Comparison of ENCODE assay signal across 17 mouse cellular contexts in the genomic region with DNA sequence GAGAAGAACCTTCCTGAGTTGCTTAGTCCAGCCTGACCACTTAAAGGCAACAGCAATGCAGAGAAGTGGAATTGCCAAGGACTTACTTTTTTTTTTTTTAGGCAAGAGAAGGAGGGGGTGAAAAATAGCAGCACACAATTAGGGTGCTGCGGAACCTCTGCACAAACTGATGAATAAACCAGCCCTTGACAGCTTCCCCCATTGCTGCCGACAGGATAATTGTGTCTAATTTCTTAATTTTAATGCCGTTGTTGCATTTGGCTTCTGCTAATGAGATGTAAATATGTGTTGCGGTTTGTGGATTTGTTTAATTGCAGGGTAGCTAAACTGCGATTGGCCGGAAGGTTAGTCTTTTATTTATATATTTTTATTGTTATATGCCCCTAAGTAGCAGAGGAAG.
DNase-seq lines count a peak whose midpoint lies in the region; ATAC-seq and TF ChIP-seq lines count a peak whose summit lies in the region.
"Had no signal": no experiment of that assay in that cellular context is flagged by ENCODE, and none has a peak within 500 bp of the region (broad histone marks: within the 10 kb centered on the region; RNA-seq: fewer than 3 reads in every experiment).

No protein-coding gene starts in this region.

- peak; percentile 51 for DNase-seq in forebrain, embryonic 14.5 days (ENCODE audit: low spot score)
- peak; percentile 11 for DNase-seq in brain, adult 2 months (ENCODE audit: low read depth, low spot score)
- peak; percentile 62 for DNase-seq in brain, embryonic 14.5 days (ENCODE audit: low read depth)
- DNase-seq in forebrain, postnatal 0 days = no peak
- DNase-seq in cerebellum, adult 9-11 months = no peak
- DNase-seq: adrenal gland, adult 2 months; adrenal gland, postnatal 10 days; adrenal gland, postnatal 25 days; cerebellum, adult 11 months; cerebellum, adult 18-20 months; cerebellum, adult 8-10 months; cerebellum, postnatal 10 days; cerebellum, postnatal 25 days had no signal

- no peak overlapping the region for H3K4me2 ChIP-seq in forebrain, embryonic 14.5 days (ENCODE audit: low read length)
- H3K4me2 ChIP-seq in forebrain, embryonic 12.5 days = no peak overlapping the region
- H3K4me2 ChIP-seq in forebrain, postnatal 0 days (ENCODE audit: low read depth) = no peak overlapping the region
- H3K4me2 ChIP-seq in neural tube, embryonic 15.5 days = no peak overlapping the region
- H3K4me2 ChIP-seq: embryonic facial prominence, embryonic 12.5 days had no signal

- no peak for TF ChIP-seq CTCF in brain, embryonic 14.5 days (IDR thresholded peaks at IDR 0.05; ENCODE audit: borderline replicate concordance, extremely low read depth, insufficient read depth, insufficient read length)
- no peak for TF ChIP-seq CTCF in forebrain, postnatal 0 days (IDR thresholded peaks at IDR 0.05; ENCODE audit: low read depth)

- ATAC-seq in forebrain, embryonic 14.5 days = no peak
- no peak for ATAC-seq in forebrain, embryonic 12.5 days (ENCODE audit: low FRiP score)
- ATAC-seq in forebrain, postnatal 0 days = peak; percentile 48; the same call in 1 of the 2 replicates
- no peak for ATAC-seq in neural tube, embryonic 15.5 days (ENCODE audit: low FRiP score)

- H3K9ac ChIP-seq in forebrain, embryonic 14.5 days (ENCODE audit: low read length) = no peak overlapping the region
- no peak overlapping the region for H3K9ac ChIP-seq in forebrain, embryonic 12.5 days
- H3K9ac ChIP-seq in forebrain, postnatal 0 days = no peak overlapping the region
- no peak overlapping the region for H3K9ac ChIP-seq in neural tube, embryonic 15.5 days (replicated peaks)
- H3K9ac ChIP-seq: embryonic facial prominence, embryonic 12.5 days had no signal

- H3K4me1 ChIP-seq in forebrain, embryonic 14.5 days (ENCODE audit: control insufficient read depth, insufficient read depth, low read length) = no peaks in the 10 kb centered on the region
- H3K4me1 ChIP-seq in forebrain, embryonic 12.5 days = no peaks in the 10 kb centered on the region
- H3K4me1 ChIP-seq in forebrain, postnatal 0 days (ENCODE audit: insufficient read depth) = no peaks in the 10 kb centered on the region
- H3K4me1 ChIP-seq in neural tube, embryonic 15.5 days = no peaks in the 10 kb centered on the region
- H3K4me1 ChIP-seq: embryonic facial prominence, embryonic 10.5 days; embryonic facial prominence, embryonic 12.5 days had no signal

- 48% methylated on average over 6 of the region's 6 CpGs for WGBS in forebrain, embryonic 14.5 days
- 70% methylated on average over 6 of the region's 6 CpGs for WGBS in forebrain, embryonic 12.5 days
- 42% methylated on average over 6 of the region's 6 CpGs for WGBS in forebrain, postnatal 0 days
- WGBS in neural tube, embryonic 15.5 days = 76% methylated on average over 6 of the region's 6 CpGs

- H3K4me3 ChIP-seq in forebrain, embryonic 14.5 days (ENCODE audit: low read depth, low read length) = no peak overlapping the region
- H3K4me3 ChIP-seq in forebrain, embryonic 12.5 days (replicated peaks) = no peak overlapping the region
- no peak overlapping the region for H3K4me3 ChIP-seq in forebrain, postnatal 0 days (ENCODE audit: low read depth, low read length)
- H3K4me3 ChIP-seq in neural tube, embryonic 15.5 days (replicated peaks) = no peak overlapping the region
- H3K4me3 ChIP-seq: embryonic facial prominence, embryonic 10.5 days; embryonic facial prominence, embryonic 12.5 days had no signal

- H3K27ac ChIP-seq in forebrain, embryonic 14.5 days (ENCODE audit: low read depth, low read length) = no peak overlapping the region
- no peak overlapping the region for H3K27ac ChIP-seq in forebrain, embryonic 12.5 days
- H3K27ac ChIP-seq in forebrain, postnatal 0 days (ENCODE audit: low read depth, low read length) = no peak overlapping the region
- no peak overlapping the region for H3K27ac ChIP-seq in neural tube, embryonic 15.5 days (replicated peaks)
- H3K27ac ChIP-seq: embryonic facial prominence, embryonic 10.5 days; embryonic facial prominence, embryonic 12.5 days had no signal

- TF ChIP-seq POLR2A in brain, embryonic 14.5 days (IDR thresholded peaks at IDR 0.05; ENCODE audit: borderline replicate concordance, extremely low read depth, insufficient read depth, insufficient read length, poor library complexity, severe bottlenecking) = no peak

- H3K27me3 ChIP-seq in forebrain, embryonic 14.5 days (replicated peaks; ENCODE audit: control insufficient read depth, insufficient read depth, low read length) = no peaks in the 10 kb centered on the region
- H3K27me3 ChIP-seq in forebrain, embryonic 12.5 days = no peaks in the 10 kb centered on the region
- no peaks in the 10 kb centered on the region for H3K27me3 ChIP-seq in forebrain, postnatal 0 days (ENCODE audit: insufficient read depth, low read length)
- no peaks in the 10 kb centered on the region for H3K27me3 ChIP-seq in neural tube, embryonic 15.5 days (replicated peaks)
- H3K27me3 ChIP-seq: embryonic facial prominence, embryonic 12.5 days had no signal

- H3K9me3 ChIP-seq in forebrain, embryonic 14.5 days (replicated peaks; ENCODE audit: control insufficient read depth, low read length) = no peaks in the 10 kb centered on the region
- no peaks in the 10 kb centered on the region for H3K9me3 ChIP-seq in forebrain, embryonic 12.5 days
- H3K9me3 ChIP-seq in forebrain, postnatal 0 days (ENCODE audit: low read length) = no peaks in the 10 kb centered on the region
- H3K9me3 ChIP-seq in neural tube, embryonic 15.5 days (replicated peaks) = no peaks in the 10 kb centered on the region
- H3K9me3 ChIP-seq: embryonic facial prominence, embryonic 10.5 days; embryonic facial prominence, embryonic 12.5 days had no signal

- H3K36me3 ChIP-seq in forebrain, embryonic 14.5 days (ENCODE audit: control insufficient read depth, insufficient read depth, low read length) = no peaks in the 10 kb centered on the region
- no peaks in the 10 kb centered on the region for H3K36me3 ChIP-seq in forebrain, embryonic 12.5 days (replicated peaks)
- H3K36me3 ChIP-seq in forebrain, postnatal 0 days (ENCODE audit: insufficient read depth) = no peaks in the 10 kb centered on the region
- H3K36me3 ChIP-seq in neural tube, embryonic 15.5 days = no peaks in the 10 kb centered on the region
- H3K36me3 ChIP-seq: embryonic facial prominence, embryonic 10.5 days; embryonic facial prominence, embryonic 12.5 days had no signal

Comparison
In these comparisons a context has a peak if more than half of its experiments do, and no peak if none do; other contexts are left out.
1. DNase-seq: peak in forebrain, embryonic 14.5 days (single experiment), brain, adult 2 months (single experiment) and brain, embryonic 14.5 days (single experiment); none in forebrain, postnatal 0 days (single experiment) and cerebellum, adult 9-11 months (single experiment).